Mouse (Mus musculus): ENCODE results near the gene Mansc4. TPM values are rescaled to one million over a fixed set of nuclear protein-coding genes. Genes with fewer than 3 reads are reported as not detected.

Mansc4 gene
- polyA plus RNA-seq, 1 experiment, result not detected

GRCm38 (mm10) chr6:147109283-147109682, 22.5 kb upstream of the Mansc4 start:
- Histone ChIP-seq H3K27ac (ENCODE audit: insufficient read depth, low read length) (no peak overlapping the region), H3K4me3 (ENCODE audit: low read depth, low read length) (no peak overlapping the region), H3K36me3 (ENCODE audit: control insufficient read depth, insufficient read depth, low read length, poor library complexity, severe bottlenecking) (peaks cover 10% of the 10 kb centered on the region), H3K4me1 (ENCODE audit: control insufficient read depth, insufficient read depth, low read length) (no peaks in the 10 kb centered on the region), H3K9ac (ENCODE audit: low read depth, poor library complexity, severe bottlenecking) (no peak overlapping the region), H3K27me3 (ENCODE audit: control insufficient read depth, insufficient read depth, low read length, poor library complexity, severe bottlenecking) (no peaks in the 10 kb centered on the region), H3K9me3 (replicated peaks; ENCODE audit: control insufficient read depth, insufficient read depth, low read length, poor library complexity, severe bottlenecking) (no peaks in the 10 kb centered on the region)
- TF ChIP-seq CTCF (IDR thresholded peaks at IDR 0.05; ENCODE audit: low read depth, low read length) (no peak), EP300 (IDR thresholded peaks at IDR 0.05; ENCODE audit: insufficient read depth, low read depth, low read length) (no peak), POLR2A (IDR thresholded peaks at IDR 0.05; ENCODE audit: insufficient read depth, low read length) (no peak)

- Histone ChIP-seq H3K9ac (ENCODE audit: low read depth, poor library complexity, severe bottlenecking) (no peak overlapping the region), H3K4me3 (ENCODE audit: low read depth, low read length) (no peak overlapping the region), H3K9me3 (replicated peaks; ENCODE audit: control insufficient read depth, insufficient read depth, low read length, poor library complexity, severe bottlenecking) (no peaks in the 10 kb centered on the region), H3K36me3 (ENCODE audit: control insufficient read depth, insufficient read depth, low read length, poor library complexity, severe bottlenecking) (peaks cover 10% of the 10 kb centered on the region), H3K4me1 (ENCODE audit: control insufficient read depth, insufficient read depth, low read length) (no peaks in the 10 kb centered on the region), H3K27ac (ENCODE audit: insufficient read depth, low read length) (no peak overlapping the region), H3K27me3 (ENCODE audit: control insufficient read depth, insufficient read depth, low read length, poor library complexity, severe bottlenecking) (no peaks in the 10 kb centered on the region)
- no peak for TF ChIP-seq POLR2A (IDR thresholded peaks at IDR 0.05; ENCODE audit: insufficient read depth, low read length)
- no peak for TF ChIP-seq EP300 (IDR thresholded peaks at IDR 0.05; ENCODE audit: insufficient read depth, low read depth, low read length)
- TF ChIP-seq CTCF (IDR thresholded peaks at IDR 0.05; ENCODE audit: low read depth, low read length), result no peak
Observed at GRCm38 (mm10) chr6:147106716-147107115, 19.9 kb upstream of the Mansc4 start.

DNA sequence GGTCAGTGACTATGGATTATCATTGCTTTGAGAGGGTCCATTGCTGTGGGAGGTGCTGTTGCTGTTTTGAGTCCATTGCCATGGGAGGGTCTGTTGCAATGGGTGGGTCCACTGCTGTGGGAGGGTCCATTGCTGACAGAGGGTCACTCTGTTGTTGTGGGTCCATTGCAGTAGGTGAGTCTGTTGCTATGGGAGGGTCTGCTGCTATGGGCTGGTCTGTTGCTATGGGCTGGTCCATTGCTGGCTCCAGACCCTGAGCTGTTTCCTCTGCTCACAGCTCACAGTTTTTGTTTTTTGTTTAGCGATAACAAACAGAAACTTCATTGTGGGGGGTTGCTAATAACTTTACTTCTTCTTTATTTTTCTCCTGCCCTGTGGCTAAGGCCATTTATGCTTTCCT, 18.7 kb upstream of the Mansc4 start:
- no peaks in the 10 kb centered on the region for H3K9me3 ChIP-seq (replicated peaks; ENCODE audit: control insufficient read depth, insufficient read depth, low read length, poor library complexity, severe bottlenecking)
- no peak overlapping the region for H3K4me3 ChIP-seq (ENCODE audit: low read depth, low read length)
- H3K27ac ChIP-seq (ENCODE audit: insufficient read depth, low read length), result no peak overlapping the region
- no peak overlapping the region for H3K9ac ChIP-seq (ENCODE audit: low read depth, poor library complexity, severe bottlenecking)
- H3K27me3 ChIP-seq (ENCODE audit: control insufficient read depth, insufficient read depth, low read length, poor library complexity, severe bottlenecking), result no peaks in the 10 kb centered on the region
- H3K4me1 ChIP-seq (ENCODE audit: control insufficient read depth, insufficient read depth, low read length), result no peaks in the 10 kb centered on the region
- H3K36me3 ChIP-seq (ENCODE audit: control insufficient read depth, insufficient read depth, low read length, poor library complexity, severe bottlenecking), result peaks cover 10% of the 10 kb centered on the region
- TF ChIP-seq CTCF (IDR thresholded peaks at IDR 0.05; ENCODE audit: low read depth, low read length) (no peak), POLR2A (IDR thresholded peaks at IDR 0.05; ENCODE audit: insufficient read depth, low read length) (no peak), EP300 (IDR thresholded peaks at IDR 0.05; ENCODE audit: insufficient read depth, low read depth, low read length) (no peak)

- TF ChIP-seq POLR2A (IDR thresholded peaks at IDR 0.05; ENCODE audit: insufficient read depth, low read length) (no peak), CTCF (IDR thresholded peaks at IDR 0.05; ENCODE audit: low read depth, low read length) (no peak), EP300 (IDR thresholded peaks at IDR 0.05; ENCODE audit: insufficient read depth, low read depth, low read length) (no peak)
- Histone ChIP-seq H3K27ac (ENCODE audit: insufficient read depth, low read length) (no peak overlapping the region), H3K36me3 (ENCODE audit: control insufficient read depth, insufficient read depth, low read length, poor library complexity, severe bottlenecking) (no peaks in the 10 kb centered on the region; the same call in 1 of the 2 replicates)
Observed at GRCm38 (mm10) chr6:147102293-147102692, 15.5 kb upstream of the Mansc4 start.

DNA sequence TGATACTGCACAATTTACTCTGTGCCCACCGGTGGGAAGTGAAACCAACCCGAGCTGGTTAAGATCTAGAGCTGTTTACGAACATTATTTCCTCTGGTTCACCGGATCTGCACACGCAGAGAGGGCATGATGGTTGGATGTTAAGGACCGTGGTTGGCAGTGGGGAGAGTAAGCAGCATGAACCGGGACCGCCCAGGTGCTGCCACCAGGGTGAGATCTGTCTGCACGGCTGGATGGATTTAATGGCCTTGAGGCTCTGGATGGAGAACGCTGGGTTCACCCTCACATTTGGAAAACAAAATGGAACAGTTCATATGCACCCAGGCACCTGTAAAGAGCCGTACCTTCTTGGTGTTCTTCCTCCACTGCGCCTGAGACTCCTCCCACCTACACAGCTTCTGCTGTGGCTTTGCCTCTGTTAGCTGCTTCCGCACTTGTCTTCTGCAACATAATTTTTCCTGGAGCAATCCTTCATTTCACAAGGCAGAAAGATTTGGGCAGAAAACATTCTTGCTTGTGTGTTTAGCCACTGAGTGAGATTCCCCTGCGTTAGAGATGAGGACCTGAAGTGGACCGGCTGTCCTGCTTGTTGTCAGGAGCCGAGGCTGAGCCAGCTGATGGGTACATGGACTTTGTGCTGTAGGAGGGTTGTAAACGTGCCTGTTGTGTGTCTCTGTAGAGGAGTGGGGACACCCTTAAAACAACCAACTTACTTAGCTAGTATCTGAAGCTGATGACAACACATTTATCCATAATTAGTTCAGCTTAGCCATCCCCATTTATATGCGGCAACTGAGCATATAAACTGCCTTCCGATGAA, 12.8 kb upstream of the Mansc4 start:
- Histone ChIP-seq H3K9ac (ENCODE audit: low read depth, poor library complexity, severe bottlenecking) (no peak overlapping the region), H3K36me3 (ENCODE audit: control insufficient read depth, insufficient read depth, low read length, poor library complexity, severe bottlenecking) (peaks cover 8% of the 10 kb centered on the region)

More at GRCm38 (mm10) chr6:147102293-147102692, 15.5 kb upstream of the Mansc4 start:
- H3K4me1 ChIP-seq (ENCODE audit: control insufficient read depth, insufficient read depth, low read length), result peaks cover 1% of the 10 kb centered on the region
- H3K9ac ChIP-seq (ENCODE audit: low read depth, poor library complexity, severe bottlenecking), result no peak overlapping the region
- H3K9me3 ChIP-seq (replicated peaks; ENCODE audit: control insufficient read depth, insufficient read depth, low read length, poor library complexity, severe bottlenecking), result no peaks in the 10 kb centered on the region
- H3K4me3 ChIP-seq (ENCODE audit: low read depth, low read length), result no peak overlapping the region
- H3K27me3 ChIP-seq (ENCODE audit: control insufficient read depth, insufficient read depth, low read length, poor library complexity, severe bottlenecking), result no peaks in the 10 kb centered on the region

DNA sequence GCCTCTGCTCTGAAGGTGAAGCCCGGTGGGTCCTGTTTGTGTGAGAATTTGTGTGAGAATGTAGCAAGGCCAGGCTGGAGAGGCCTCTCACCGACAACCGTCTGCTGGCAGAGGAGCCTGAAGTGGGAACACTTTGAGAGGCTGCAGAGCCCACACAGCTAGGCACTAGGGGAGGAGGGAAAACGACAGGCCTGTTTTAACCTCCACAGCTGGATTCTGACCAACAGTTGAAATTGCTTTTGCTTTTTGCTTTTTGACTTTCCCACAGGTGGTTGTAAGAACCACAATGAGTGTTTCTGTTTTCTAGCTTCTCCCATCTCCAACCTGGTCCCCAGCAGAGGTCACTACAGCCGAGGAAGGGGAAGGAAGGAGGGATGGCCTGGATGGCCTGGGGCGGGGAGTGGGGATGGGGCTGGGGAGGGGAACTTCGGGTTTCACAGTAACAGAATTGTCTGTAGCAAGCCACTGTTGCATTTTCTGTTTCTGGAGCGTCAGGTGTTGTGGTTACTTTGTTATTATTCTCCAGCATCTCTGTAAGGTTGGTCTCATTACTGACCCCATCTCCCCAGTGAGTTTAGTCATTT, 10.6 kb upstream of the Mansc4 start:
- H3K9ac ChIP-seq (ENCODE audit: low read depth, poor library complexity, severe bottlenecking), result 0 out of 2 replicates have a peak overlapping the region, but pooled peaks have one; percentile 15
- H3K4me3 ChIP-seq (ENCODE audit: low read depth, low read length), result no peak overlapping the region
- peaks cover 10% of the 10 kb centered on the region for H3K36me3 ChIP-seq (ENCODE audit: control insufficient read depth, insufficient read depth, low read length, poor library complexity, severe bottlenecking)
- TF ChIP-seq POLR2A (IDR thresholded peaks at IDR 0.05; ENCODE audit: insufficient read depth, low read length) (no peak), CTCF (IDR thresholded peaks at IDR 0.05; ENCODE audit: low read depth, low read length) (no peak), EP300 (IDR thresholded peaks at IDR 0.05; ENCODE audit: insufficient read depth, low read depth, low read length) (no peak)
- no peaks in the 10 kb centered on the region for H3K27me3 ChIP-seq (ENCODE audit: control insufficient read depth, insufficient read depth, low read length, poor library complexity, severe bottlenecking)
- H3K27ac ChIP-seq (ENCODE audit: insufficient read depth, low read length), result no peak overlapping the region
- H3K4me1 ChIP-seq (ENCODE audit: control insufficient read depth, insufficient read depth, low read length), result peaks cover 1% of the 10 kb centered on the region
- H3K9me3 ChIP-seq (replicated peaks; ENCODE audit: control insufficient read depth, insufficient read depth, low read length, poor library complexity, severe bottlenecking), result no peaks in the 10 kb centered on the region

More for the DNA sequence above, 12.8 kb upstream of the Mansc4 start:
- H3K27ac ChIP-seq (ENCODE audit: insufficient read depth, low read length), result no peak overlapping the region
- no peak overlapping the region for H3K4me3 ChIP-seq (ENCODE audit: low read depth, low read length)
- TF ChIP-seq POLR2A (IDR thresholded peaks at IDR 0.05; ENCODE audit: insufficient read depth, low read length), result no peak
- no peak for TF ChIP-seq EP300 (IDR thresholded peaks at IDR 0.05; ENCODE audit: insufficient read depth, low read depth, low read length)
- TF ChIP-seq CTCF (IDR thresholded peaks at IDR 0.05; ENCODE audit: low read depth, low read length), result no peak
- no peaks in the 10 kb centered on the region for H3K9me3 ChIP-seq (replicated peaks; ENCODE audit: control insufficient read depth, insufficient read depth, low read length, poor library complexity, severe bottlenecking)
- H3K4me1 ChIP-seq (ENCODE audit: control insufficient read depth, insufficient read depth, low read length), result peaks cover 1% of the 10 kb centered on the region
- H3K27me3 ChIP-seq (ENCODE audit: control insufficient read depth, insufficient read depth, low read length, poor library complexity, severe bottlenecking), result no peaks in the 10 kb centered on the region

Measured in ES-Bruce4 (cell line).